Mouse (Mus musculus) fibroblast of lung, adult 2 months (primary cell): ENCODE results near the gene Atf5.
A peak's percentile ranks its signal among the peaks of the same experiment; 100 is the strongest.

Experiments used
- DNase-seq: peaks from one replicate; pipeline ENCODE4 v3.0.0-alpha.2; 2011; ENCODE audit warnings: low read depth

Atf5 gene

DNA sequence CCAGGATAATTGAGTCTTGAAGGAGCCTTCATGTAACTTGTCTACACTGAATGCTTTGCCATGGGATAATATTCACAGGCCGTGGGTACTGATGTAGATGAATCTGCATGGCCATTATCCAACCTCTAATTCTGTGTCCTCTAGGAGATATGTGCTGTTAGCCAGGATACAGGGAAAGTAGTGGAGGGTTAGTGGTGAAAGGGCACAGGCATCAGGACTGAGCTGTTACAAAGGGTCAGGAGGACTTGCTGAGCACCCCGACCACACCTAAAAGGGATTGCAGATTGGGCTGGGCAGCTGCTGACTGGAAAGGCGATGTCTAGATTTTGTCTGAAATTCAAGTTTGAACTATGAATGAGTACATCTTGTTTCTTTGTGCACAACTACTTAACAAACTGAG, 4.1 kb upstream of the Atf5 start:
- no peak for DNase-seq

DNA sequence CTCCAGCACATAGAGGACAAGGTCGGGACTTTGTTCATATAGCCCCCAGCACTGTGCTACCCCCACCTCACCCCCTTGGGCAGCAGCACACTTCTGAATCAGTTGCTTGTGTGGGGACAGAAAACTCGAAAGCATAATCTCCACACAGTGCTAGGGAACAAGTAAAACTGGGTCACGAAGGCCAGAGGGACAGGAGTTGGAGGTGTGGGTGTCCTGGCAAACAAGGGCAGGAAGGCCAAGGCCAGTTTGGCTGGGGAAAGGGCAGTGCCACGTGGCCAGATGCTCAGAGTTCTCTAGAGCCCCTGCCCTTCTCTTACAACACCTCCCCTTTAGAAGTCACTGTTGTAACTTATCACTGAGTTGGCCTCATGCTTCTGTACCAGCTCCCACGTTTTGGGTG, 3.4 kb upstream of the Atf5 start:
- DNase-seq: no peak

DNA sequence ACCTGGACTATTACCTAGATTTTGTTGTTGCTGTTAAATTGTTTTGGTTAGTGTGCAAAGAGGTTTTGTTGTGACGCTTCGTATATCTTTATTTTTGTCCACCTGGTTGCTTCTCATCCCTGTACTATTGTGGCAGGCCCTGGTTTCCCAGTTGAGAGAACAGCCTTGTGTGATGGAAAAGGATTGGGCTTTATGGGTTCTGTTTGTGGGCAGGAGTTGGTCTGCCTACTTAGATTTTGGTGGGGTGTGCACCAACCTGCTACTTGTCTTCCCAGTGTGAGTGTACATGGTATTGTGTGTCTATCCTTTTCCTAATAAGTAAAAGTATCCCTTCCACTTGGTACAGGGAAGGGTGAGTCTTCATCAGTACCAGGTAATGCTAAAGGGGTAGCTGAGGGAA, 2.9 kb upstream of the Atf5 start:
- DNase-seq: no peak

DNA sequence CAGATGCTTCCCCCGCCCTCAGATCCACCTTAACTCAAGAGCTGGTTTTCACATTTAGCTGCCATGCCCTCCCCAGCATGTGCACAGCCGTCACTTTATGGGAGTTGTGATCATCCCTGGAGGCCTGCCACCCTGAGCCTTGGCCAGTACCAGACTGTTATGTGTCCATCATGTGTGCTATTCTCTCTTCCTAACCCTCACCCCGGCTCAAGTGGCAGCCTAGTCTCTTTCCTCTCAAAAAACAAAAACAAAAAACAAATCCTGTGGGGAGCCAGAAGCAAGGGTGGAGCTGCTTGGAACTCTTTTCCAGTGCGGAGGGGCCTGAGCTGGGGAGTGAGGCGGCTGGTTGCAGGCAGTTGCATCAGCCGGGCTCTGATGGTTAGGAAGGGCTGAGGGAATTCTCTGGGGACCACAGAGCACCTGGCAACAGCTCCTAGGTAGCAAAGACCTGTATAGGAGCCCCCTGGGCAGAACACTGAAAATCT, 2.3 kb upstream of the Atf5 start:
- DNase-seq: peak; percentile 67

DNA sequence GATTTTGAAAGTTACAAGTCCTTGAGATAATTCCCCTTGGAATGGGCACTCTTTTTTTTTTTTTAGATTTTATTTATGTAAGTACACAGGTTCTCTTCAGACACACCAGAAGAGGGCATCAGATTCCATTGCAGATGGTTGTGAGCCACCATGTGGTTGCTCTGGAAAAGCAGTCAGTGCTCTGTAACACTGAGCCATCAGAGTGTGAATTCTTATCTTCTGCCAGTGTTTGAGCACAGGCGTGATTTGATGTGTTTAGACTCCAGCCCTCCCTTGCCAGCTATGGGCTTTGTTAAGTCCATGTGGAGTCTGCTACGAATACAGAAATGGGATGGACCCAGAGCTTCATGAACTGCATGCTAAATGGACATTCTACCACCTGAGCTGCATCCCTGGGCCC, 1.7 kb upstream of the Atf5 start:
- peak; percentile 28 for DNase-seq

DNA sequence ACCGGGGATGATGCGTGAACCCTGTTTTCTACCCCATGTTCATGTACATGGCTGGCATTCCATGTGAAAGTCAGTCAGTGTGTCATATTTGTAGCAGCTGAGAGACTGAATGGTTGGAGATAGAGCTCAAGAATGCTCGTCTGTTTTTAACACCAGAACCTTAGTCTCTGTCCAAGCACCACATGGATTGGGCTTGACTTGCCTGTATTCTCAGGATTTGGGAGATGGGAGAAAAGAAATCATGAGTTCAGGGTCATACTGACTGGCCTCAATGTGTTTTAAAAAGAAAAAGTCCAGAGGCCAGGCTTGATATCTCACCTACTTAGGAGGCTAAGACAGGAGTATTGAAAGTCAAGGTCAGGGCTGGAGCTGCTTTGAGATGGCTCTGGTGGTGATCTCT, 983 bp upstream of the Atf5 start:
- DNase-seq: no peak

DNA sequence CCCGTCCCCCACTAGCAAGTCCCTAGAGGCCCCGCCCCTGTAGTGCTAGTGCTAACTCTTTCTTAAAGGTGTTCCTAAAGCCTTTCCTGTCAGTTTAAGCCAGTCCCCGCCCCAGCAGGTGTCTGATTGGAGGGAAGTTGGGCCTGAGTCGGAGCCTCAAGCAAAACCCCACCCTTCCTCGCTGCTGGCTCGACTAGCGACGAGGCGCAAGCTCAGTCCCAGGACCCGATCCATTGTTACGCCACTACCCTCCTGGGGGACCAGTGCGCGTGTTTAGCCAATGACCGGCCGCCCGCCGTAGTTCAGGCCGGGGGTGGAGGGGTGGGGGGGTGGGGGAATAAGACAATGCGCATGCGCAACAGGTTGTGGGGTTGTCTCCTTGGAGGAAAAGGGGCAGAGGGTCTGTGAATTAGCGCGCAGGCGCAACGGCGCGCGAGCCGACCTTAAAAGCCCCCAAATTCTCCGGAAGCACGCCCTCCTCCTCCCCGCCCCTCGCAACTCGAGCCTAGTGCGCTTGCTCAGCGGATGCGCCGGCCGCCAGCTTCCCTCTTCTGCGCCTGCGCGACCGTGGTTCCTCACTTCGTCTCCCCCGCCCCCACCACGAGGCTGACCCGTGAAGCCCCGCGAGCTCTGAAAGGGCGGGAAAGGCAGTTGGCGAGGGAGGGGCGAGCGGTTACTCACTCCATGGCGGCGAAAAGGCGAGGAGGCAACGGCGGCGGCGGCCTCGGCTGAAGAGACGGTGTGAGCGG, 563 bp downstream of the Atf5 start, which contains the start of the genes Nup62 and Il4i1:
Gene Nup62, plus strand, starts transcription at position 368 of the 749 bp plus-strand sequence.
Gene Il4i1, plus strand, starts transcription at position 667 of the 749 bp plus-strand sequence.
- DNase-seq: peak; percentile 90

DNA sequence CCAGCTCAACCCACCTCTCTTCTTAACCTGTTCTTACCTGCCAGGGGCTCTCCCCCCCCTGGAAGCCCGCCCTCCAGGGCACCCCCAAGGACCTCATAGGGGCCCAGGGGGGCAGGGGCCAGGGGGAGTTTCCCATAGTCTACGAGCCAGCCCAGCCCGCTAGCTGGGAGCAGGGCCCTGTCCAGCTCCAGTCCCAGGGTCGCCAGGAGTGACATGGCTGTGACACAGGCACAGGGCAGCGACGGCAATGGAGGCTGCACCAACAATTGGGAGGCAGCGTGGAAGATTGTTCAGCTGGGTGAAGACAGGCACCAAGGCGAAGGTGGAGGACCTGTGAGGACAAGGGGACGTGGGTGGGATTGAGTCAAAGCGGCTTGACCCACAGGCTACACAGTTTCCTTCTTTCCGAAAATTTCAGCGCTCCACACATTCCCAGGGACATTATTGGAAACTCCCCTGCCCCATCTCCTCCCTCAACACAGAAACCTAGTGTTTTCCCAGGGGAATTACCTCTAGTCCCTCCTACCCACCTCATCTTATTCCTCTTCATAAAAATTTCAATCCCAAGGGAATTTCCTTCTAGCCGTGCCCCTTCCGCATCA, 1.4 kb downstream of the Atf5 start:
- no peak for DNase-seq

DNA sequence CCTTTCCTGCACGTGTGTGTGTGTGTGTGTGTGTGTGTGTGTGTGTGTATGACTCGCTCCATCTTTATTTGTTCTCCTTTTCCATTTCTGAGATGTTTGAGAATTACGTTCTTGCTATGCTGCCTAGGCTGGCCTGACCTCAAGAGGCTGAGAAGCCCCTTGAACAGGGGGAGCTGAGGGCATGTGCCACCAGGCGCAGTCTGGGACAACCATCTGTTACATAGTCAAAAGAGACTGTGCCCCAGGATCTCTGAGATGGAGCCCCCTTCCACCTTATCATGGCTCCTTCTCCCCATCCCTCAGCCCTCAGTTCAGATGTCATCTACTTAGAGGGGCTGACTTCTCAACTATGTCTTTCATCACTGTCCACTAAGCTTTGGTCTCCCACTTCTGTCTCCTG, 2.0 kb downstream of the Atf5 start:
- DNase-seq: no peak

DNA sequence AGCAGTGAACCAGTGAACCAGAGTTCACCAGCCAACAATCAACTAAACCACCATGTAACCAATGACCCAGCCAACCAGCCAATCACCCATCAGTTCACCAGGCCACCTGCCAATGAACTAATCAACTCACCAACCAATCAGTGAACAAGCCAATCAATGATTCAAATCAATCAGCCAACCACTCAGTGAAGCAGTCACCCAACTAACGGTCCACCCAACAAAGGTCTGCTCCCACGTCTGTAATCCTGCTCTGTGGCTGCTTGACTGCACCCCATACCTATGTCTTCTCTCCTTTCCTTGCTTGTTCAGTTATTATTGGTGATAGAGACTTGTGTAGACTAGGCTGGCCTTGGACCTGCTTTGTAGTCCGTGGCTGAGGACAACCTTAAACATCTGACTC, 2.5 kb downstream of the Atf5 start:
- no peak for DNase-seq

DNA sequence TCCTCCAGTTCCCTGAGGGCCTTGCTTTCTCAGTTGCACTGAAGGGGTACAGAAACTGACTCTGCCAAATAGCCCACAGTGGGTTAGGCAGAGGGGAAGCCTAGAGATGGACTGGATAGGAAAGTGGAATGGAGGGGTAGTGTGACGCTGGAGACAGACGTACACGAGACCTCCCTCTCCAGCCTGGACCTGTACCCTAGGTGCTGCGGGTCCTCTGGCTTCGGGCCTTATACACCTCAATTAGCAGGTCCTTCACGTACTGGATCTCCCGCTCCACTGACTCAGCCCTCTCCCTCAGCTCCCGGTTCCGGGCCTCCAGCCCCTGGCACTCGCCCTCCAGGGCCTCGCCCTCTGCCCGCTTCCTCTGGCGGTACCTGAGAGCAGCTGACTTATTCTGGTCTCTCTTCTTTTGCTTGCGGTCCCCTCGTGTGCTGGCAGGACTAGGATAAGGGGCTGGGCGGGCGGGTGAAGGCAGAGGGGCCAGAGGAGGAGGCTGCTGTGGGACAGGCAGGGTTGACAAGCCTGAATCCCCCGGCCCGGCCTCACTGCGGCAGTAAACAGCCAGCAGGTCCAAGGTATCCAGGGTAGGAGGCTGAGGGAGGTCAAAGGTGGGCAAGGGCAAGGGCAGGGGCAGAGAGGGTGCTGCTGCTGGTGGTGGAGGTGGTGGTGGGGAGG, 3.7 kb downstream of the Atf5 start:
- DNase-seq: no peak

DNA sequence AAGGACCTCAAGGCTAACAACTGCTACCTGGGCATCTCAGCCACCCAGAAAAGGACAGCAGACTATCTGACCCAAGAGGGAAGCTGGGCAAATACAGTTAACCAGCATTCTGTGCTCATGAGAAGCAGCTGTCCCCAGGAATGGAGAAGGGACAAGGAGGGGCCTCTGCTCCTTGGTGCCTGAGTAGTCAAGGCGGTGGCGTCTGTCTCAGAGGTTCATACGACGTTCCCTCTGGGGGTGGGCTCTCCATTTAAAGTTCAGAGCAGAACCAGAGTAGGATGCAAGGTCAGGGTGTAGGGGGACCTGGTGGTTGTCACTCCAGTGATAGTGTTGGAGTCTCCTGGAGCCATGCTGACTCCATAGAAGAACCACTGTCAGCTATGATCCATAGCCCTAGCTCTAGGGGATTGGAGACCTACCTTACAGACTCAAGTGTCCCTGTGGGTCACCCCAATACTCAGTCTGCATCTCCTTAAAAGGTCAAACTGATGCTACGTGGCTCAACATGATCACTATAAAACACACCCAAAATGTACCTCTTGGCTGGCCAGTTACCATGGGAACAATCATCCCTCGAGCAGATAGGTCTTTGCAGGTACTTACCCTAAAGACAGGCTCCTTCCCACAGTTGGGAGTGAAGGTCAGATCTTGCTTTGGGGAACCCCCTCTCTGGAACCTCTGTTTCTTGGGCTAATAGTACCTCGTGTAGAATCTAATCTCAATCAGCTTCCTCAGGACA, 5.5 kb downstream of the Atf5 start:
- no peak for DNase-seq

DNA sequence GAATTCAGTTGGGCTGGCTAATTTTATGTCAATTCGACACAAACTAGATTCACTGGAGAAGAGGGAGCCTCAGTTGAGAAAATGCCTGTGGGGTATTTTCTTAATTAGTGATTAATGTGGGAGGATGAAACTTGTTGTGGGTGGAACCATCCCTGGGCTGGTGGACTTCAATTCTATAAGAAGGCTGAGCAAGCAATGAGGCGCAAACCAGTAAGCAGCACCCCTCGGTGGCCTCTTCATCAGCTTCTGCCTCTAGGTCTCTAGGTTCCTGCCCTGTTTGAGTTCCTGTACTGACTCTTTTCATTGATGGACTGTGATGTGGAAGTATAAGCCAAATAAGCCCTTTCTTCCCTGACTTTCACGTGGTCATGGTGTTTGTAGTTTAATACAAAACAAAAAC, 6.1 kb downstream of the Atf5 start:
- no peak for DNase-seq

DNA sequence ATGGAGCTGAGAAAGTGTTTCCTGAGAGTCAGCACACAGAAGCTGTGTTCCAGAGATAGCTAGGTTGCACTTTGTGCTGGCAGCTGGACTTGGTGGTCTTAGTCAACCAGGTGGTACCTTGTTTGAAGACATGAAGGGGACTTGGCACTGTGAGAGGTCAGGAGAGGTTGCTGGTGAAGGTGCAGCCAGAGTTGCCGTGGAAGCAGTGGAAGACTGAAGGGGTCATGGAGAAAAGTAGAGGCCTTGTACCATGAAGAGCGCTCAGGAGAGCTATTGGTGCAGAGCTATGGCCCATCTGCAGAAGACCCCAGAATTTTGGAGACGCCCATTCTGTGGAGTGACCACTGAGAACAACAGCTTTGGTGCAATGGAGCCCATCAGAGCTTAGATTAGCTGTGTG, 7.0 kb downstream of the Atf5 start:
- no peak for DNase-seq

DNA sequence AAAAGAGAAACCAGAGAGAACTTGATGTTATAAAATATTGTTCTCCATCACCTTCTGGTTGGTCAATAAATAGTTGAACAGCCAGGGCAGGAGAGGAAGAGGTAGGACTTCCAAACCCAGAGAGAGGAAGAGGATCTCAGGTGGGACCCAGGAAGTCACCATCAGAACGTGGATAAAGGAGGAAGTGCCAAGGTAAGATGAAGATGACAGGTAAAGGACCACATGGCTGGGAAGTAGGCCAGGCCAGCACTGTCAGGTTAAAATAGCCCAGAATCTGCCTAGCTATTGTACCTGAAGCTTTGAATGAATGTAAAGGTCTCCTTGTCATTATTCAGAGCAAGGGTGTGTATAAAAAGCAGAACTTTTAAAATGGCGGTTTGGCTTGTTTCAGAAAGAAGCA, 7.5 kb downstream of the Atf5 start:
- no peak for DNase-seq

DNA sequence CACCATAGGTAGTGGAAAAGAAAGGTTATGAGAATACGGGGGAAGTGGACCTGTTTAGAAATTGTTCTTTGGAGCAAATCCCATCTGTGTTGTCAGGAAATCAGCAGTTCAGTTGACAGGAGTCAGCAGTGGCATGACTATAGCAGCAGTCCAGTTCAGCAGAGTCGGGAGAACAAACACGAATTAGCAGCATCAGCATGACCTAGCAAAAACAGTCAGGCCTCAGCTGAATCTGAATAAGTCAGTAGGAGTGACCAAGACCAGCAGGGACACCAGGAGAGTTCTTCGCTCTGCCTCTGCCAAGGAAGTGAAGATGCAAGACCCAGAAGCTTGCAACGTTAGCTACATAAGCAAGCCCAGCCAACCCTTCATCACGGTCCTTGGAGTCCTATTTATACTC, 23.7 kb downstream of the Atf5 start:
- no peak for DNase-seq

DNA sequence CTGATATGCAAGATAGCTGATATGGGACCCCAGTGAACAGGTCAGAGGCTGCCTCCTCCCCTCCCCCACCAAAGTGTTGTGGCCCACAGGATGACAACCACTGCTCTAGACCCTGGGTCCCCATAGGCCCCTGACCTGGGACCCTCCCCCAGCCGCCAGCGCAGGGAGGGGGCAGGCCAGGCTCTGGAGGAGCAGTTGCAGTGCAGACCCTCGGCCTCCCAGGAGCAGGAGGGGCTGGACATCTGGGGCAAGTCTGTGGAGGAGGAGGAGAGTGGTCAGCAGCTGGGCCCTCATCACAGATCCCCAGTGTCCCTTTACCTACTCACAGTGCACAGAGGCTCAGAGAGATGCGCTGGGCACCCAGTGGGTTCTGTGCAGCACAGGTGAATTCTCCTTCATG, 26.4 kb downstream of the Atf5 start:
- DNase-seq: no peak

DNA sequence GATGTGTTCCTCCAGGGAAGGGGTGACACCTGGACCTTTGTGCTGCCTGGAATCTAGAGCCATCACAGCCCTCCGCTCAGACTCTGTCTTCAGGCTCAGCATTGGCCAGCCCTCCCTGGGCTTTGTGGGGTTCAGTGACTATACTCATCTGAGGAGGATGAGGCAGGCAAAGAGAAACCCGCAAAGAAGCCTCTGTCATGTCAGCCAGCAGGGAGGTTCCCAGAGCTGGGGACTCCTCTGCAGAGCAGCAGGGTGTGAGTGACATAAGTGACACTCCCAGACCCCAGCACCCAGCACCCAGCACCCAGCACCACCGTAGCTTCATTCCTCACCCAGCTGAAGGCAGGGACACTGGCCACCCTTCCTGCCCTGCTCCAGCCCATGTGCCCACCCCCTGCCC, 26.9 kb downstream of the Atf5 start:
- no peak for DNase-seq

DNA sequence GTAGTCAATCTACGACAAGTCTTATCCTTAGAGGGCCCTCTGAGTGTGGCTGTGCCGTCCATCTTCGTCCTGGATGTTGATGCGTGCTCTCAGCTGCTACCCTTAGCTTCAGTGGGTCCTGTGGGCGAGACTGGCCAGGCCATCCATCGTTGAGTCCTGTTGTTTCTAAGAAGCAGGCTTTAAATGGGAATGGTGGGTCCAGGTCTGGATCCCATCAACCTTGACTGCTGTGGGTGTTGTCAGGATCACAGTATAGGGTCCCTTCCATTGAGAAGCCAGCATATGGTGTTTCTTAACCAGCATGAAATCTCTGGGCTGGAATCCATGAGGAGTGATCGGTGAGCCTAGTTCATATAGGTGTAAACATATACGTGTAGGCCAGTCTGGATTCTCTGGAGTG, 36.4 kb downstream of the Atf5 start:
- DNase-seq: no peak

DNA sequence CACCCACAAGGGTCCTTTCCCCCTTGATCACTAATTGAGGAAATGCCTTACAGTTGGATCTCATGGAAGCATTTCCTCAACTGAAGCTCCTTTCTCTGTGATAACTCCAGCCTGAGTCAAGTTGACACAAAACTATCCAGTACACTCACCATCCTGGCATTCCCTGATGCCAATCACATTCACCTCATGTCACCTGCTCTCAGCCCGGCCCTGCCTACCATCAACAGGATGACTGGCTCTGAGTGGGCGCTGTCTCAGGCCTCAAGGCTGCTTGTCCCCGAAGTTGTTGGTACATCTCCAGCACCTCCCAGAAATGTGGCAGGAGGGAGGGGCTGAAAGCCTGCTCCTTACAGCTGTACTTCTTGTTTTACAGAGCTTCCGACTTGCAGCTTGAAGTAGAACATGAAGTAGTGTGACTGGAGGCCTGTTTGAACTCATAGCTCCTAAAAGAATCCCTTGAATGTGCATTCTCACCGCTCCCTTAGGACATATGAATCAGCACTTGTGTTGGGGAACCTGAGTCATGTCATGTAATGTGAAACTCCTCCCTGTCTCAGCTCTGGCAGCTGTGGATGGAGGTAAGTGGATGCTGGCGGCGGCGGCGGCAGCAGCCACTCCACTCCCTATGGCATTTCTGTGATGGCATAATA, 39.5 kb downstream of the Atf5 start:
- peak; percentile 27 for DNase-seq

DNA sequence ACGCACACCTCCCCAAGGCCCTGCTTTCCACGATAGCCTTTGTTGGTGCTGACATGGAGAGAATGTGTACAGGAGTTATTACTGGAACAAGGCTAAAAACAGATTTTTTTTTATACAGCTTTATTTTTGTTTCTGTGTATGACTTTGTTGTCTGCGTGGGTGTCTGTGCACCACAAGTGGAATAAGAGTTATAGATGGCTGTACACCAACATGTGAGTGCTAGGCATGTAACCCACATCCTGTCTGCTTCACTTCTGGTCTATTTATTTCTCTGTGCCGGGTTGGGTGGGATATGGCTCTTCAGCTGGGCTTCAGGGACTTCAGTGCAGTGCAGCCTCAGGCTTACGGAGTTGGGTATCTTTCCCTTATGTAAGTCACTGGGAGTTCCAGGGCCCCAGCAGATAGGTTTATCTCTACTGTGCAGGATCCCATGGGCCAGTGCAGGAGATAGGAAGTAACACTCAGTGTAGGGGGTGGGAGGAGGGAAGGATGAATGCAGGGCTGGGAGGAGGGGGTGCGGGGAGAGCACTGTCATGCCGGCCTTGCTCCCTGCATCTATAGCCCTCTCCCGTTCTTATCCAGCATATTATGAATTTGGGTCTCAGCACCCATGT, 43.8 kb downstream of the Atf5 start:
- DNase-seq: no peak
